Mouse (Mus musculus) spleen, adult 12 weeks (tissue): ENCODE data around the gene Bbs9.
A peak's percentile ranks its signal among the peaks of the same experiment; 100 is the strongest.

Experiments
- DNase-seq: peaks from one replicate; pipeline ENCODE4 v3.0.0; 2022; ENCODE audit warnings: low spot score

The Bbs9 gene

DNA sequence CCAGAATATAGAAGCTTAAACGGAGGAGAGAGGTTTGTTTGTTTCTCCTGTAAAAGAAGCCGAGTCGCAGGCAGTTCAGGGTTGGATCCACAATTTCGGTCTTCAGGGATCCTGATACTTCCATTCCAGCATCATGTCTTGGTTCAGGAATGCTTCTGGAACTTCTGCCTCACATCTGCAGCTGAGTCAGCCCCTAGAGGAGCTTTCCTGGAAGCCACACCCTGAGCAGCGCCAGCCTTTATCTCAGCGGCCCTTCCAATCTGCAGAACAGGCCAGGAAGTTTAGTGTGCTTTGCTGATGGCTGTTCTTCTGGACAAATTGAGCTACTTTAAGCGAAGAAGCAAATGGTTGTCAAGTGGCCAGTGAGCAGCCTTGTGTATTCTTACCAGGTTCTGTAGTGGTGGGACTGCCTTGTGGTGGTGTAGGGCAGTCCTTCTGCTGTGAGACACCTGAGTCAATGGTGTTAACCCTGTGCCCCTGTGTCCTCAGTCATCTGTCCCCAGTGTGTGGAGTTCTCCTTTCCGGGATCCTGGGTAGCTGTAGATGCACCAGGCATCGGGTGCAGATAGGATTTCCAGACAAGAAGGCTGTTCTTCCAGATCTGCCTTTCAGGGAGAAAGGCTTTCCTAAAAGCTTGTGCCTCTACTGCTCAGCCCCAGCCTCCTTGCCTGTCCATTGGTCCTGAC, 157.4 kb downstream of the Bbs9 start:
- DNase-seq, result no peak

DNA sequence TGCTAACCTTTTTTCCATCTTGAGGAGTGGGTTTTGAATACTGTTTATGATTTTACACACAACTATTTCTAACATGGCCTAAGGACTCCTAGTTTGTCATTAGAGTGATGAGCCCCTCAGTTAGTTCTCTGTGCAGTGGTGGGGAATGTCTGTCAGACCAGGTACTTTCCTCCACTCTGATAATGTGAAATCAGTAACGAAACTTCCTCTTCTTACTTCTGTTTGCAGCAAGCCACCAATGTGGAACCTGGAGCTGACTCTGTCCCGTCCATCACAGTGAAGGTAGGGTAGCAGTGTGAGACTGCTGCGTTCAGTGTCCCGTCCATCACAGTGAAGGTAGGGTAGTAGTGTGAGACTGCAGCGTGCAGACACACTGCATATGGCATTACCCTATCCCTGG, 163.0 kb downstream of the Bbs9 start:
- no peak for DNase-seq

DNA sequence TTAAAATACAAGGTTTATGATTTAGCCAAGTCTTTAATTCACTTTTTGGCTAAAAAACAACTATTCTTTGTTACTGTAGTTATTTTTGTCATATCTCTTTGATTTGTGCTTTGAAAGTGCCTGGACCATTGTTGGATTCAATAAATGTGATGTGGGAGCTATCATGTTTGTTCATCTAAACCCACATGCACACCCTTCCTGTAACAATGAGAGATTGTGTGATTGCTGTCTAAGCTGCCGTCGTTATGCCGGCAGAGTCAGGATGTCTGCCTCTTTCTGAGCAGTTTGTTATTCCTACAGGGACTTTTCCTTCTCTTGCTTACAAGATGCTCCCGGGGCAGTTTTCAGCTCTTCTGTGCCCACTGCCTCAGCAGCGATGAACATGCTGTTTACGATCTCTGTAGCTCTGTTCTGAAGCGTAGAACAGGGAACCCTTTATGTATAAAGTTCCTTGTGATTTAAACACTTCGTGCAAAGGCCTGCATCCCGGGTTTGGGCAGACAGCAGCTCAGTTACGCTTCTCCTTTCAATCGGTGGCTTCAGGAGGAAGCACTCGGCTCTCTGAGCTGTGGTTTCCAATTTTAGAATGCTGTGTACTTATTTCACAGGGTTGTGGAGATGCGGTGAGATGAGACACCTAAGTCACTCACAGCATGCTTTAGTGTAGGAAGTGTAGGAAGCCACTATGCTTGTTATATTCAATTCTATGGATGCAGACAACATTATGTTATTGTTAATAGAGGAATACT, 165.3 kb downstream of the Bbs9 start:
- no peak for DNase-seq

DNA sequence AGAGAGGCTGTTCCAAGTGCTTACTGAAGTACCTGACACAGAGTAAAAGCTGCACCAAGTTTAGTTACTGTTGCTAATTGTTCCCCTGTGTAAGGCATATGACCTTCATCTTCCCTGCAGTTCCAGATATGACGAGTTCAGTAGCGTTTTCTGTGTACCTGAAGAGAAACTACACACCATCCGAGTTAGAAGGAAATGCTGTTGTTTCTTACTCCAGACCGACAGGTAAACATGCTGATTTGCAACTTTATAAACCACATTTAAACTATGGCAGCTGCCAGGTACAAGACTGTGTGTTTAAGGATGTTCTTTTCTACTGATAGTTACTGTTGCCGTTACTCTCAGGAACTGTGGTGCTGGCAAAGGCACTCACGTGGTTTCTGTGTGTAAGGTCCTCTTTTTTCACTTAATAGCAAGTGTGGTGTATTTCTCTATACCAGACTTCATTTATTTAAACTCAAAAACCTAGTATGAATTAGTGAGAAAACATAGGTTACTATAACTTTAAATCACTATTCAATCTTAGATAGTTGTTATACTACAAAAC, 170.4 kb downstream of the Bbs9 start:
- no peak for DNase-seq

DNA sequence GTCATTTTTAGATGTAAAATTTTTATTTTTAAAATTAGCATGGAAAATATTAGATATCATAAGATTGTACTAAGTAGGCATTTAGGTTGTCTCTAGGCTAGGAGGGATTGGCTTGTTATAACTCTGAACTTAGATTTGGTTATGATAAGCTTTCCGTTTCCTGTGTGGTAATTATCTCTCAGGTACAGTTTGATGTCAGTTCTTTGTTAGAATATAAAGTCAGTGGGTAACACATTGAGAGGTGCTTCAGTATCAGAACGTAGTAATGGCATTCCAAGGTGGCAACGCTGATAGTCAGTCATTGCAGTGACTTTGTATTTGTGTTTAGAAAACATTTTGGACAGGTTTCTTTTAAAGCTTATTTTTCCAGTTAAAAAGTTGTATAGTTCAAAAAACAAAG, 170.9 kb downstream of the Bbs9 start:
- no peak for DNase-seq

DNA sequence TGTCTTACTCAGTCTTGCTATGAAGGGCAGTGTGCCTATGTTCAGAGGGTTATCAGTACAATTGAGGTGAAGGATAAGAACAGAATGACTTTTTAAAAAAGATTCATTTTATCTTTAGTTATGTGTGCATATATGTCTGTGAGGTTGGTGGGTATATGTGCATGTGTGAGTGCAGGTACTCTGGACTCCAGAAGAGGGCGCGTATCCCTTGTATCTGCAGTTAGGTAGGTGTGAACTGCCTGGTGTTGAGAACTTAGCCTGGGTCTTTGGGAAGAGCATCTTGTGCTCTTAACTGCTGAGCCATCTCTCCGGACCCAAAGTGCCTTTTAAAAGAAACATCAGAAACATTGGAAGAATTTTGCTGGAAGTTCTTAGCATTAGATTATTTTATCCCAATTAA, 172.6 kb downstream of the Bbs9 start:
- DNase-seq, result no peak

DNA sequence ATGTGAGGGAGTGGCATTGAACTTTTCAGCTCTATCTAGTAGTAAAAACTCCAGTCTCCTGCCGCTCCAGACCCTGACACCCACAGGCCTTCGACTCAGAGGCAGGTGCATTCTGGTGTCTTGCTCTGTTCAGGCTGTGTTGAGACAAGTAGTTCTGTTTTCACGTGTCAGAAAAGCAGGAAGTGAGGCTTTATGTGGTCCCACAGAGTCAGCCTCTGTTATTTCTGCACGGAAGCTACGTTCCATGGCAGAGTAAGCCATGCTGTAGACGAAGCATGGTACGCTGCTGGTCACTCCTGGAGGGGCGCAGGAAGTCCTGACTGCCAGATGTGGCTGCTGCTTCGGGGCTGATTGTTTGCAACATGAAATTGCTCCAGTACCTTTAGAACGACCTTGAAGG, 174.1 kb downstream of the Bbs9 start:
- peak; percentile 15 for DNase-seq

DNA sequence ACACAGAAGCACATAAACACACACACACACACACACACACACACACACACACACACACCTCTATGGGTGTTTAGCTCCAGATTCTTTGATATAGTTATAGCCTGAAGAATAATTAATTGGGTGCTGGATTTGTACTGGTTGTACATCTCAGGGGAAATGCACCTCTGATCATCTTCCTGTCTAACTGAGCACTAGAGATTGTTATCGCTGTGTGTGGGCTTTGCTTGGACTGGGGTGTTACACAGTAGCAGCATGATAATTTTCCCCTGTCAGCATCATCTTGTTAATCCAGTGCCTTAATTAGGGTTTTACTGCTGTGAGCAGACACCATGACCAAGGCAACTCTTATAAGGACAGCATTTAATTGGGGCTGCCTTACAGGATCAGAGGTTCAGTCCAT, 175.3 kb downstream of the Bbs9 start:
- no peak for DNase-seq

DNA sequence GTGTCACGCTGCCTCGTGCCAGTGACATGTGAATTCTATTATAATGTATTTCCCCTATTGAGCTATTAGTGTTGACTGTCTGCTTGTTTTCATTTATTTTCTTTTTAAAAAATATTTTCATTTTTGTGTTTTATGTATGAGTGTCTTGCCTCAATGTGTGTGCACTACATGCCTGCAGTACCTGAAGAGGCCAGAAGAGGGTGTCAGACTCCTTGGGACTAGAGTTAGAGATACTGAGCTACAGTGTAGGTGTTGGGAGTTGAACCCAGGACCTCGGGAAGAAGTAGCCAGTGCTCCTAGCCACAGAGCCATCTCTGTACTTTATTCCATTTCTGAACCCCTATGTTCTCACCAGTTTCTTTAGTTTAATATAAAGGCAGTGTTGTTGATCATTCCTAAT, 176.1 kb downstream of the Bbs9 start:
- no peak for DNase-seq

DNA sequence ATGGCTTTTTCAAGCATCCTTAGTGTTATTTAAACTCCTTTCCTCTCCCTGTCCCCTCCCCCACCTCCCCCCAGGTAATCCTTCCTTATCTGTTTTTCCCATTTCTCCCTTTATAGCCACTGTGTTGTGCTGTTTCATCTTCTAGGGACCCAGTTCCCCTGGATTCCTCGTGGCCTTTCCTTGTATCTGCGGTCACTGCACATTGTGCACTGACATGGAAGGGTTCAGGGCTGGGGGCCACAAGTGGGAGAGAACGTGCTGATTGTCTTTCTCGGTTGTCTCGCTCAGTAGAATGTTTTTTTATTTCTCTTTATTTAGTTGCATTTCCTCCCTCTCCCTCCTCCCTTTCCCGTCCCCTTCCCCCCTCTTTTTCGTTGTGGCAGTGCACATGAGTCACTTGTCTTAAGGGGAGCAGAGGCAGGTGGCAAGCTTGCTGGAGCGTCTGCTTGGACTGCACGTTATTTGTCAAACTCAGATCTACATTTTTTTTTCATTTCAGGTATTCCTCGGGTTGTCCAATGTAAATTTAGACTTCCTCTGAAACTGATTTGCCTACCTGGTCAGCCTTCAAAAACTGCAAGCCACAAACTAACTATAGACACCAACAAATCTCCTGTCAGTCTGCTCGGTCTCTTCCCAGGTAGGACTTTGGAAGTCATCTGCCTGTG, 179.3 kb downstream of the Bbs9 start:
- DNase-seq, result no peak

DNA sequence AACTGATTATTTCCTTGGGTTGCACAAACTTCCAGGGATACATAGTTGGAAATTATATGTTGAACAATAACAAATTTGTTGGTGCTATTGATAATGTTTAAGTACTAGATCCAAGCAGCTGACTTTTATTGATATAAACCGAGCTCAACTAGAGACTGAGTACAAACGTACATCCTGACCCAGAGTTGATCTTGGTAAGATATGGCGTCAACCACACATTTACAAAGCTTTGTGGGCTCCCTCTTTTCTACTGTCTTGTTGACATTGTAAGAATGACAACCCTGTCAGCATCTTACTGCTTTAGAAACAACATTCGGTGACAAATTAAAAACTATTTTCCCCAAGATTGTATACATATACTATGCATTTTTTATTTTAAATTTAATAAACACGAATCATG, 181.7 kb downstream of the Bbs9 start:
- no peak for DNase-seq

DNA sequence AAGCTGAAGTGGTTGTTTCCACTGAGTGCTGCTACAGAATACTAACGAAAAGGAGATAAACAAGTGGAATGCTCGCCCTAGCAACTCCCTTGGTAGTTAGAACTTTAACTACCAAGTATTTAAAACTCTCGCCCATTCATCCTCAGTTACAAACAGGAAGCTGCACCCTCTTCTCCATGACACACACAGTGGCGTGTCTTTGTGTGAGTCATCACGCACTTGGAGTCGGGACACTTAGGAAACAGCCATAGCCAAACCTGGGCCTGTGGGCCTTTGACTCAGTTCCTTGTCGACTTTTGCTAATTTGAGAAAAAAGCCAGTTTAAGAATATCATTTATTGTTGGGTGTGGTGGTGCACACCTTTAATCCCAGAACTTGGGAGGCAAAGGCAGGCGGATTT, 189.6 kb downstream of the Bbs9 start:
- DNase-seq, result no peak

DNA sequence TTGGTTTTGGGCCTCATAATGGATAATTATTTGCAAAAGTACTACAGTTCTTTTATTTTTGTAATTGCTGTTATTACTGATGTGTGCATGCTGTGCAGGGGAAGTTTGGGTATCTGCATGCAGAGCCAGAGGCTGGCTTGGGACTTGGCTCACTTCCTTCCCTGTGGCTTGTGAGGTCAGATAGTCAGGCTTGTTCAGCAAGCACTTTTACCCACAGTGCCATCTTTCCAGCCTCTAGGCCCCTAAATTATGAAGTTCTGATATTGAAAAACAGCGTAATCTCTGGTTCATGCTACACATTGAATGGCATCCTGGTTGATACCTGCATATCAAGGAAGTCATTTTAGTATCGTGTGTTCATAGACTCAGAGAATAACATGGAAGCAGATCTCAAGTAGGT, 197.4 kb downstream of the Bbs9 start:
- no peak for DNase-seq

DNA sequence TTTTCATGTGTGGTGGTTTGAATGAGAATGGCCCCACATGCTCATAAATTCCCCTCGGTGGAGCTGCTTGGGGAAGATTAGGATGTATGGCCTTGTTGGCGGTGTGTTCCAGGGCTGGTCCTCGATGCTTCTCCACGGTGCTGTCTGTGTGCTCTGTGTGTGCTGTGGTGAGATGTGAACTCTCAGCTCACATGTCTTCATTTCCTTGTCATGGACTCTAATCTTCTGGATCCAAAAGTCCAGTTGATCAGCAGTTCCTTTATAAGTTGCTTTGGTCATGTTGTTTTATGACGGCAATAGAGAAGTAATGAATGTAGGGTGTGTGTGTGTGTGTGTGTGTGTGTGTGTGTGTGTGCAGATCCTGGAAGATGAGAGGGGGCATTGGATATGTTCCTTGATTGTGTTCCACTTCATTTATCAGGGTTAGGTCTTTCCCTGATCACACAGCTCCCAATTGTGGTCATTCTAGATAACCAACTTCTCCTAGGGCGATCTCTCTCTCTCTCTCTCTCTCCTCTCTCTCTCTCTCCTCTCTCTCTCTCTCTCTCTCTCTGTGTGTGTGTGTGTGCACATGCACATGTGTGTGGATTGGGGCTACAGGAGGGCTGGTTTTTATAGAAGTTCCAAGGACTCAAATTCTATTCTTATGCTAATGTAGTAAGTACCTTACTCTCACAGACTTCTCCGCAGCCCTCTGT, 201.8 kb downstream of the Bbs9 start:
- DNase-seq, result no peak

DNA sequence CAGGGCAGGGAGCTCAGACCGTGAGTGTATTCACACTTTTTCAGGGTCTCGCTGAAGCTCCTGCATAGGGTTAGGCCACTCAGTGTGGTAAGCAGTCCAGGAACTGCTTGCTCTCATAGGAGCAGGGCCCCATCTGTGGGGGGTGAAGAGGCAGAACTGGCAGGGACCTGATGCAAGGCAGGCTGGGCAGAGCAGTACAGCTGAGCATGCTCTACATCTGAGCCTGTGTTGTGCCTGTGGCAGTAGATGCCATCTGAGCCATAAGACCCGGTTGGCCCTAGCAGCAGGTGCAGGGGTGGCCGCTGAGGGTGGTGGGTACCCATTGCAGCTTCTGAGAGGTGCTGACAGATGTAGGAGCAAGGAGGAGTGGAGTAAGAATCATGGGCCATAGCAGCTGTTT, 202.5 kb downstream of the Bbs9 start:
- no peak for DNase-seq

DNA sequence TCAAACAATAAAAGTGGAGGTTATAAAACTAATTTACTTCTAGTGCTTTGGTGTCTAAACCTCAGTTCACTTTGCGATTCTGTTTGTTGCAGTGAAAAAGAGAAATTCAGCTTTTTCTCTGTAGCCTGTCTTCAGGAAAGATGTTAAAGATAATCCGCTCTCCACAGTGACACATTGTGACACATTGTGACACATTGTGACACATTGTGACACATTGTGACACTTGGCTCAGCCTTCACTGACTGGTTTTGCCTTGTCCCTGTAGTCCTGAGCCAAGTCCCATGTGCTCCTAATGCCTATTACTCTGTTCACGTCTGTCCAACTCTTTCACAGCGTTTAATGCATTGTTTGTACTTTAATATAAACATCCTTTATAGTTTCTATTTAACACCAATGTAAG, 203.0 kb downstream of the Bbs9 start:
- no peak for DNase-seq

DNA sequence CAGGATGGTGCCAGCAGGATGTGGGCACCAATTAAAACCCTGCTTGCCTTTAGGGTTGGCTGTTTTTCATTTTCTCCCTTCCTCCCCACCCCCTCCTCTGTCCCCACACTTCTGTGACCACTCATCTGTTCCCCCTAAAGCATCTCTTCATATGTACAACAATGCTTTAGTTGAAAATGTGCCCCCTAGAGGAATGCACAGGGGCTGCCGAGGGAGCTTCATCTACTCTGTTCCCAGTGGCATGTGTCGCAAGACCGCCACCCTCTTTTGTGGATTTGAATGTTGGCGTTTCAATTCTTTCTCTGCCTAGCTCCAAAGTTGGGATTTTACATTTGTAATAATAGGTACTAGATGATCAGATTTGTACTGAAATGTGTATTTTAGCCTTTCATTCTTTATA, 204.0 kb downstream of the Bbs9 start:
- no peak for DNase-seq

DNA sequence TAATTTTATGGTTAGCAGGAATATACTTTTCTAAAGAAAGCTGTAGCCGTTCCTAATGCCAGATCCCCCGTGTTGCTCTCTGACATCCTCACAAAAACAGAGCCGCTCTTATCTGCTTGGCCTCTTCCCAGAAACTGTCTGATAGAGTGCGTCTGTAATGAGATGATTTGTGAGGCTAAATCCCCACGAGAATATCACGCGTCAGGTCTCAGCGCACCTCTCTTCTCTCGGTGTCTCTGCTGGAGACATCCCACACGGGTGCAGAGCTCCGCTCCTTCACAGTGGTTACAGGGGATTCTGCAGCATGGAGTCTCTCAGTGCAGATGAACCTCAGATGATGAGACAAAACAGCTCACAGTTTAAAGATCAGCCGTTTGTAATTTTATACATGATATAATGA, 204.5 kb downstream of the Bbs9 start:
- DNase-seq, result no peak

DNA sequence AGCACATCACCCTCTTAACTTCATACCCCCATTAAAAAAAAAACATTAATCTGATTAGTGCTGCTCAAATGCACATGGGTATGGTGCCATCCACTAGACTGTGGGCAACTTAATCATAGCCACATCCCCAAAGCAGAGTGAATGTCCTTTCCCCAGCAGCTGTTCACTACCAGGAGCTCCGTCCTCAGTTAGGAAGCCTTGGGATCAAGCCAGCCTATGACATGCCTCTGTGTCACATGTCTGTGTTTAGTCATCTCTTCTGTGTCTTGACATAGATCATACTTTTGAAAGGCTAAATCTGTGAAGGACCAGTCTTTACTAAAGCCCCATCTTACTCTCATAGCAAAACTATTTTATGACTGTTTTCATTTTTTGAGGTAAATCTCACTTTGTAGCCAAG, 205.0 kb downstream of the Bbs9 start:
- no peak for DNase-seq

DNA sequence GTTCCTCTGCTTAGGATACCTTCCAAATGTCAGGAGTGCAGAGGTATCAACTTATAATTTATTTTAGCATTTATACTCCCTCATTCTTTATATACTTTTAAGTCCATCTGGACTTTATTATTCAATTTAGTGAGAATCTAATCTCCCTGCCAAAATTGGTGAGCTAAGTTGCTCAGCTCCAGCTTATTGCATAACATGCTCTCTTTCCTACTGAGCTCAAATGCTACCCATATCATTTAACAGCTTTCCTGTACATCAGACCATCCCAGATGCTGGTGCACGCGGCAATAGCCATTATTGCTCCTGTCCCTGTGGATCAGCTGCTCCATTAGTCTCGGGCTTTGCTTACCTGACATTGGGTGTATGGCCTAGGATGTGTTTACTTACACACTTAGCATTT, 208.3 kb downstream of the Bbs9 start:
- DNase-seq, result no peak

DNA sequence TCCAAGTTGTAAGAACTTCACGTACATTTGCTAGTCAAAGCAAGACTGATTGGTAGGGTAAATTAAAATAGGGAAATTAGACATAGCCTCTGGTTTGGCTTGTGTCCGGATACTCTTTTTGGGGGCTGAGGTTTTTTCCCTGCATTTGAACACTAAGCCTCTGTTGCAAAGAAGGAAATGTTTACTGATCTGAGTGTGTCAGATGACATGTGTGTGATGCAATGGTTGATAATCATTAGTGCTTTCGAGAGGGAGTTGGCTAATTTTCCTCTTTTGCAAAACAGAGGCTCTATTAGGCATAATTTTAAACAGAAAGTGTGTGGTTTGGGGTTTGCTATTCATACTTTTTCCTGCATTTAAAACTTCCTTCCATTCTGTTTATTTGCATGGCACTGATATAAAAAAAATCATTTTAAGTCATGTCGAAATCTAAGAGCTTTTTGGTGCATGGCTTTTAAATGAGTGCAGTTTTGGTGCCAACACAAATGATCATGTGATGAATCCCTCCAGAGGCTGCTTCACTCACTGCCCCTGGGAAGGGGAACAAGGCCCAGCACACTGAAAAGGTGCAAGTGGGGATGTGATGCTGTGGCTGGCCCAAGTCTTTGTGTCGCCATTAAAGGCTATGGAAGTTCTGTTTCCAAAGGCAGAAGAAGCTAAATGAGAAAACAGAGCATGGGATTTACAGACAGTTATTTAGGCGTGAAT, 211.4 kb downstream of the Bbs9 start:
- no peak for DNase-seq

DNA sequence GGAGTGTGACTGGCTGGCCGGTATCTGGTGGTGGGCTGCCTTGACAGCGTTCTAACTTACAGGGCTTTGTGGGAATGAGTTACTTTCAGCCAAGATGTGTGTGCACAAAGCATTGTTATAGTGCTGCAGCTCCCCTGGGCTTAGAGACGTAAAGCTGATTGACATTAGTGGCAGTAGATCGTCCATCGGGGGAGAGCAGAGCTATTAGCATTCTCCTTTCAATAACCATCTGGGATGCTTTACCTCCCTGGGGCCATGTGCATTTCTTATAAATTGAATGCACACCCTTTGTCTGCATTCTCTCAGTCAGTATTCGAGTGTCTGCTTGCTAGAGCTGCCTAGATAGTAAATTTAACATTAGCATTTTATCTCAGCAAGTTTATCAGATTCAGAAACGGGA, 214.7 kb downstream of the Bbs9 start:
- DNase-seq, result no peak
